Mouse (Mus musculus): Measurements from ENCODE around the gene Acbd5. TPM values are rescaled to one million over a fixed set of nuclear protein-coding genes. Genes with fewer than 3 reads are reported as not detected.
A peak's percentile ranks its signal among the peaks of the same experiment; 100 is the strongest.

Acbd5 gene
- polyA plus RNA-seq (2015; fragmentation: Nextera tagmentation; extraction: Ambion mirVana) = 36.9 and 39.8 TPM in 2 replicates

GRCm38 (mm10) chr2:23067552-23068369 lies at the start of gene Acbd5:
Gene Acbd5, plus strand, starts transcription at chr2:23068167.
- H3K27me3 ChIP-seq = no peaks in the 10 kb centered on the region
- H3K36me3 ChIP-seq = peaks cover 7% of the 10 kb centered on the region; the same call in 1 of the 2 replicates
- ATAC-seq (ENCODE audit: insufficient number of reproducible peaks, insufficient read depth, low FRiP score, low TSS enrichment, low read depth) = peak; percentile 94
- WGBS = 2% methylated on average over 34 of the region's 34 CpGs
- H3K4me3 ChIP-seq = peak within 1 kb of the TSS; percentile 76
- peak within 1 kb of the TSS; percentile 97 for H3K27ac ChIP-seq
- H3K4me2 ChIP-seq = peak within 1 kb of the TSS; percentile 96
- H3K9ac ChIP-seq = peak within 1 kb of the TSS; percentile 87
- H3K4me1 ChIP-seq = 0 out of 2 replicates have a peak, but pooled peaks cover 3% of the 10 kb centered on the region
- H3K9me3 ChIP-seq = no peaks in the 10 kb centered on the region

- no peak overlapping the region for H3K27ac ChIP-seq
- H3K9me3 ChIP-seq = no peaks in the 10 kb centered on the region
- no peaks in the 10 kb centered on the region for H3K27me3 ChIP-seq
- H3K4me3 ChIP-seq = no peak overlapping the region
- H3K36me3 ChIP-seq = peaks cover 4% of the 10 kb centered on the region; the same call in 1 of the 2 replicates
- no peak overlapping the region for H3K4me2 ChIP-seq
- H3K9ac ChIP-seq = no peak overlapping the region
- WGBS = 91% methylated on average over 2 of the region's 2 CpGs
- ATAC-seq (ENCODE audit: insufficient number of reproducible peaks, insufficient read depth, low FRiP score, low TSS enrichment, low read depth) = no peak
- peaks cover 7% of the 10 kb centered on the region; the same call in 1 of the 2 replicates for H3K4me1 ChIP-seq
Observed at GRCm38 (mm10) chr2:23019170-23019569, 48.8 kb upstream of the Acbd5 start.

- 84% methylated on average over 4 of the region's 4 CpGs for WGBS
- Histone ChIP-seq H3K9me3 (no peaks in the 10 kb centered on the region), H3K4me3 (no peak overlapping the region), H3K9ac (no peak overlapping the region), H3K27me3 (no peaks in the 10 kb centered on the region), H3K27ac (no peak overlapping the region), H3K4me1 (no peaks in the 10 kb centered on the region), H3K4me2 (no peak overlapping the region), H3K36me3 (peaks cover 4% of the 10 kb centered on the region; the same call in 1 of the 2 replicates)
- ATAC-seq (ENCODE audit: insufficient number of reproducible peaks, insufficient read depth, low FRiP score, low TSS enrichment, low read depth) = no peak
Observed at GRCm38 (mm10) chr2:23021320-23021719, 46.6 kb upstream of the Acbd5 start.

GRCm38 (mm10) chr2:23021721-23022120 lies 46.2 kb upstream of the Acbd5 start:
- Histone ChIP-seq H3K4me1 (no peaks in the 10 kb centered on the region), H3K27ac (no peak overlapping the region), H3K9ac (no peak overlapping the region), H3K4me2 (no peak overlapping the region), H3K9me3 (no peaks in the 10 kb centered on the region), H3K4me3 (no peak overlapping the region), H3K27me3 (no peaks in the 10 kb centered on the region), H3K36me3 (peaks cover 4% of the 10 kb centered on the region; the same call in 1 of the 2 replicates)
- 70% methylated on average over 4 of the region's 4 CpGs for WGBS
- no peak for ATAC-seq (ENCODE audit: insufficient number of reproducible peaks, insufficient read depth, low FRiP score, low TSS enrichment, low read depth)

- Histone ChIP-seq H3K9me3 (no peaks in the 10 kb centered on the region), H3K27ac (no peak overlapping the region), H3K4me1 (no peaks in the 10 kb centered on the region), H3K36me3 (peaks cover 4% of the 10 kb centered on the region; the same call in 1 of the 2 replicates), H3K4me3 (no peak overlapping the region), H3K4me2 (no peak overlapping the region), H3K27me3 (no peaks in the 10 kb centered on the region), H3K9ac (no peak overlapping the region)
- WGBS = 87% methylated on average over 3 of the region's 3 CpGs
- ATAC-seq (ENCODE audit: insufficient number of reproducible peaks, insufficient read depth, low FRiP score, low TSS enrichment, low read depth) = no peak
Observed at GRCm38 (mm10) chr2:23023023-23023422, 44.9 kb upstream of the Acbd5 start.

GRCm38 (mm10) chr2:23023714-23024282 lies 44.2 kb upstream of the Acbd5 start:
- Histone ChIP-seq H3K4me3 (no peak overlapping the region), H3K36me3 (peaks cover 4% of the 10 kb centered on the region; the same call in 1 of the 2 replicates), H3K9ac (no peak overlapping the region), H3K27me3 (no peaks in the 10 kb centered on the region), H3K4me2 (no peak overlapping the region), H3K9me3 (no peaks in the 10 kb centered on the region), H3K4me1 (no peaks in the 10 kb centered on the region), H3K27ac (no peak overlapping the region)
- 89% methylated on average over 4 of the region's 4 CpGs for WGBS
- no peak for ATAC-seq (ENCODE audit: insufficient number of reproducible peaks, insufficient read depth, low FRiP score, low TSS enrichment, low read depth)

GRCm38 (mm10) chr2:23026379-23026778 lies 41.6 kb upstream of the Acbd5 start:
- Histone ChIP-seq H3K4me2 (no peak overlapping the region), H3K9ac (no peak overlapping the region), H3K27me3 (no peaks in the 10 kb centered on the region), H3K27ac (no peak overlapping the region), H3K4me1 (no peaks in the 10 kb centered on the region), H3K9me3 (no peaks in the 10 kb centered on the region), H3K4me3 (no peak overlapping the region), H3K36me3 (peaks cover 3% of the 10 kb centered on the region; the same call in 1 of the 2 replicates)
- 93% methylated on average over 1 of the region's 1 CpGs for WGBS
- ATAC-seq (ENCODE audit: insufficient number of reproducible peaks, insufficient read depth, low FRiP score, low TSS enrichment, low read depth) = no peak

GRCm38 (mm10) chr2:23028826-23029225 lies 39.1 kb upstream of the Acbd5 start:
- Histone ChIP-seq H3K27ac (no peak overlapping the region), H3K4me3 (no peak overlapping the region), H3K36me3 (peaks cover 7% of the 10 kb centered on the region), H3K27me3 (no peaks in the 10 kb centered on the region), H3K9me3 (no peaks in the 10 kb centered on the region), H3K4me1 (no peaks in the 10 kb centered on the region), H3K4me2 (no peak overlapping the region), H3K9ac (no peak overlapping the region)
- WGBS = 88% methylated on average over 4 of the region's 4 CpGs
- ATAC-seq (ENCODE audit: insufficient number of reproducible peaks, insufficient read depth, low FRiP score, low TSS enrichment, low read depth) = no peak

GRCm38 (mm10) chr2:23030631-23031030 lies 37.3 kb upstream of the Acbd5 start:
- no peak for ATAC-seq (ENCODE audit: insufficient number of reproducible peaks, insufficient read depth, low FRiP score, low TSS enrichment, low read depth)
- Histone ChIP-seq H3K36me3 (peaks cover 7% of the 10 kb centered on the region), H3K27me3 (no peaks in the 10 kb centered on the region), H3K4me1 (no peaks in the 10 kb centered on the region), H3K4me3 (no peak overlapping the region), H3K9me3 (no peaks in the 10 kb centered on the region), H3K4me2 (no peak overlapping the region), H3K9ac (no peak overlapping the region), H3K27ac (no peak overlapping the region)
- 97% methylated on average over 3 of the region's 4 CpGs for WGBS

GRCm38 (mm10) chr2:23034692-23035435 lies 33.1 kb upstream of the Acbd5 start:
- H3K9ac ChIP-seq = no peak overlapping the region
- no peak overlapping the region for H3K4me3 ChIP-seq
- ATAC-seq (ENCODE audit: insufficient number of reproducible peaks, insufficient read depth, low FRiP score, low TSS enrichment, low read depth) = no peak
- H3K27me3 ChIP-seq = no peaks in the 10 kb centered on the region
- no peaks in the 10 kb centered on the region for H3K9me3 ChIP-seq
- peaks cover 5% of the 10 kb centered on the region for H3K36me3 ChIP-seq
- peaks cover 11% of the 10 kb centered on the region for H3K4me1 ChIP-seq
- H3K4me2 ChIP-seq = no peak overlapping the region
- H3K27ac ChIP-seq = no peak overlapping the region
- WGBS = 90% methylated on average over 3 of the region's 3 CpGs

- Histone ChIP-seq H3K4me2 (no peak overlapping the region), H3K27me3 (no peaks in the 10 kb centered on the region), H3K4me1 (peaks cover 11% of the 10 kb centered on the region), H3K36me3 (peaks cover 4% of the 10 kb centered on the region; the same call in 1 of the 2 replicates), H3K4me3 (no peak overlapping the region), H3K27ac (no peak overlapping the region), H3K9me3 (no peaks in the 10 kb centered on the region), H3K9ac (no peak overlapping the region)
- WGBS = 95% methylated on average over 1 of the region's 1 CpGs
- ATAC-seq (ENCODE audit: insufficient number of reproducible peaks, insufficient read depth, low FRiP score, low TSS enrichment, low read depth) = no peak
Observed at GRCm38 (mm10) chr2:23035467-23035866, 32.5 kb upstream of the Acbd5 start.
